Mouse (Mus musculus) embryonic facial prominence, embryonic 14.5 days (tissue): ENCODE data around the gene Nfya. TPM values are rescaled to one million over a fixed set of nuclear protein-coding genes. Genes with fewer than 3 reads are reported as not detected.
A peak's percentile ranks its signal among the peaks of the same experiment; 100 is the strongest.

Source experiments
- ATAC-seq: fragments of 200-750 bp; cut with Nextera tagmentation; 2 replicates; pipeline ENCODE4 v1.8.0; 2017; ENCODE audit warnings: low read depth, moderate number of reproducible peaks, moderate TSS enrichment
- DNase-seq: peaks from one replicate; pipeline ENCODE4 v3.0.0-alpha.2; 2015; ENCODE audit warnings: low spot score
- H3K27ac ChIP-seq: fragments of 300-500 bp; sonication (generic); replicated peaks from 2 replicates; pipeline ENCODE4 v1.5.1; 2014; ENCODE audit warnings: low read depth, mild to moderate bottlenecking, low read length, moderate library complexity
- H3K27me3 ChIP-seq: fragments of 300-500 bp; sonication (generic); replicated peaks from 2 replicates; pipeline ENCODE4 v1.6.1; 2014; ENCODE audit warnings: low read length; ENCODE audit not compliant: control insufficient read depth, insufficient read depth
- H3K36me3 ChIP-seq: fragments of 300-500 bp; sonication (generic); 2 replicates; pipeline ENCODE4 v1.6.1; 2014; ENCODE audit warnings: low read length, mixed read lengths; ENCODE audit not compliant: control insufficient read depth, insufficient read depth
- H3K4me1 ChIP-seq: fragments of 300-500 bp; sonication (generic); 2 replicates; pipeline ENCODE4 v1.6.1; 2014; ENCODE audit warnings: antibody characterized with exemption, low read length; ENCODE audit not compliant: control insufficient read depth, insufficient read depth
- H3K4me2 ChIP-seq: fragments of 300-500 bp; sonication (generic); 2 replicates; pipeline ENCODE4 v1.6.1; 2014; ENCODE audit warnings: low read depth, mild to moderate bottlenecking, low read length, moderate library complexity, mixed read lengths
- H3K4me3 ChIP-seq: fragments of 300-500 bp; sonication (generic); 2 replicates; pipeline ENCODE4 v1.5.1; 2014; ENCODE audit warnings: low read depth, mild to moderate bottlenecking, low read length
- H3K9ac ChIP-seq: fragments of 300-500 bp; sonication (generic); 2 replicates; pipeline ENCODE4 v1.6.1; 2014; ENCODE audit warnings: low read depth, mild to moderate bottlenecking, low read length, moderate library complexity, mixed read lengths
- H3K9me3 ChIP-seq: fragments of 300-500 bp; sonication (generic); 2 replicates; pipeline ENCODE4 v1.6.1; 2016; ENCODE audit warnings: low read length; ENCODE audit not compliant: control insufficient read depth
- WGBS: fragments of 180-500 bp; shearing (Covaris S2); extraction: QIAGEN DNeasy Blood & Tissue Kit; methylation state at CpG from one replicate; pipeline ENCODE4 v1.1.7; 2014; 5-methylcytosine and 5-hydroxymethylcytosine counted together
- polyA plus RNA-seq: library from polyadenylated mRNA; unstranded; fragments of >200 nt; fragmentation: Nextera tagmentation; extraction: Ambion mirVana; gene quantifications from 2 replicates; pipeline ENCODE4 v1.2.1, GENCODE M21; 2014

Nfya gene
- polyA plus RNA-seq, 1 experiment from 2014 or later = 16.2 TPM

GRCm38 (mm10) chr17:48433006-48433655 is 23.4 kb upstream of the Nfya start:
- no peak overlapping the region for H3K27ac ChIP-seq
- H3K4me3 ChIP-seq = no peak overlapping the region
- WGBS = 66% methylated on average over 20 of the region's 20 CpGs
- no peak overlapping the region for H3K4me2 ChIP-seq
- no peaks in the 10 kb centered on the region for H3K9me3 ChIP-seq
- ATAC-seq (no peak), DNase-seq (no peak)
- peaks cover 8% of the 10 kb centered on the region; the same call in 1 of the 2 replicates for H3K4me1 ChIP-seq
- no peak overlapping the region for H3K9ac ChIP-seq
- no peaks in the 10 kb centered on the region for H3K27me3 ChIP-seq
- no peaks in the 10 kb centered on the region for H3K36me3 ChIP-seq

- H3K4me3 ChIP-seq = no peak within 1 kb of the TSS
- H3K9ac ChIP-seq = no peak within 1 kb of the TSS
- peaks cover 10% of the 10 kb centered on the region; the same call in 1 of the 2 replicates for H3K4me1 ChIP-seq
- H3K9me3 ChIP-seq = no peaks in the 10 kb centered on the region
- DNase-seq = peak; percentile 57
- 53% methylated on average over 16 of the region's 16 CpGs for WGBS
- ATAC-seq = 0 out of 2 replicates have a peak, but pooled peaks have one; percentile 9
- H3K27me3 ChIP-seq = no peaks in the 10 kb centered on the region
- no peaks in the 10 kb centered on the region for H3K36me3 ChIP-seq
- no peak within 1 kb of the TSS; the same call in 1 of the 2 replicates for H3K27ac ChIP-seq
- H3K4me2 ChIP-seq = no peak within 1 kb of the TSS
These were observed 22.7 kb upstream of the Nfya start, which contains the start of gene Apobec2 for GRCm38 (mm10) chr17:48432158-48432980. TSS of gene Apobec2 (minus strand) at chr17:48432930.

GRCm38 (mm10) chr17:48431054-48431453 is 21.3 kb upstream of the Nfya start:
- 60% methylated on average over 5 of the region's 5 CpGs for WGBS
- H3K9me3 ChIP-seq = no peaks in the 10 kb centered on the region
- 0 out of 2 replicates have a peak overlapping the region, but pooled peaks have one; percentile 42 for H3K27ac ChIP-seq
- no peak overlapping the region for H3K4me2 ChIP-seq
- peaks cover 18% of the 10 kb centered on the region for H3K4me1 ChIP-seq
- no peaks in the 10 kb centered on the region for H3K36me3 ChIP-seq
- DNase-seq (peak; percentile 34), ATAC-seq (no peak)
- H3K9ac ChIP-seq = no peak overlapping the region
- no peak overlapping the region for H3K4me3 ChIP-seq
- H3K27me3 ChIP-seq = no peaks in the 10 kb centered on the region

GRCm38 (mm10) chr17:48430394-48430793 is 20.7 kb upstream of the Nfya start:
- WGBS = 18% methylated on average over 5 of the region's 5 CpGs
- no peak overlapping the region for H3K9ac ChIP-seq

DNA sequence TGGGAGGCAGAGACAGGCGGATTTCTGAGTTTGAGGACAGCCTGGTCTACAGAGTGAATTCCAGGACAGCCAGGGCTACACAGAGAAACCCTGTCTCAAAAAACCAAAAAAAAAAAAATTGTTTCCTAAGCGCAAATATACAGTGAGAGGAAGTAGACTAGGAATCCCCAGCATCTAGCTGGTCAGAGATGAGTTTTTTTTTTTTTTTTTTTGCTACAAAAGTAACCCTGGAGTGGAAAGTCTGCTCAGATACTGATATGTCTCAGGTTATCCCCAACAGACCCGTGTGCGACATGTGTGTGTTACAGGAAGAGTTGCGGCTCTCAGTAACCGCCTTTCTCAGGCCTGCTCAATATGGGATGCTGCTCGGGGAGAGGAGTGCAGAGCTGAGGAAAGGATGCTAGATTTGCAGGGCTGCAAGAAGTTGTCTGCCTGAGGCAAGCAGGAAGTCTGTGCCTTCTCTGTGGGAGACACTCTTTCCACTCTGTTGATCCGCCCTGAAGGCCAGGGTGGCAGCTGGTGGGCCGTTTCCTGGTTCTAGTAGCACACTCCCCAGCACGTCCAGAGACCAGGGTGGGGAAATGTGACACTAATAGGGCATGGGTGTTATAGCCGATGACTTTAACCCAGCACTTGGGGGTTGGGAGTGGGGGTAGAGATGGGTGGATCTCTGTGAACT is 18.3 kb upstream of the Nfya start:
- Histone ChIP-seq H3K9ac (no peak overlapping the region), H3K27ac (no peak overlapping the region; the same call in 1 of the 2 replicates)

More at GRCm38 (mm10) chr17:48430394-48430793, 20.7 kb upstream of the Nfya start:
- no peaks in the 10 kb centered on the region for H3K9me3 ChIP-seq
- ATAC-seq (peak; percentile 35; the same call in 1 of the 2 replicates), DNase-seq (peak; percentile 65)
- H3K27me3 ChIP-seq = no peaks in the 10 kb centered on the region
- H3K4me3 ChIP-seq = no peak overlapping the region
- H3K4me2 ChIP-seq = no peak overlapping the region
- H3K36me3 ChIP-seq = no peaks in the 10 kb centered on the region
- H3K27ac ChIP-seq = peak overlapping the region; percentile 42
- H3K4me1 ChIP-seq = peaks cover 19% of the 10 kb centered on the region

GRCm38 (mm10) chr17:48426991-48427750 is 17.5 kb upstream of the Nfya start:
- H3K4me1 ChIP-seq = peaks cover 19% of the 10 kb centered on the region
- H3K27me3 ChIP-seq = no peaks in the 10 kb centered on the region
- no peaks in the 10 kb centered on the region for H3K9me3 ChIP-seq
- ATAC-seq (no peak), DNase-seq (no peak)
- 48% methylated on average over 13 of the region's 13 CpGs for WGBS
- no peak overlapping the region for H3K4me2 ChIP-seq
- no peaks in the 10 kb centered on the region for H3K36me3 ChIP-seq
- no peak overlapping the region for H3K4me3 ChIP-seq
- H3K27ac ChIP-seq = no peak overlapping the region
- H3K9ac ChIP-seq = peak overlapping the region; percentile 19; the same call in 1 of the 2 replicates

More for the DNA sequence above, 18.3 kb upstream of the Nfya start:
- Histone ChIP-seq H3K4me3 (no peak overlapping the region), H3K27me3 (no peaks in the 10 kb centered on the region), H3K36me3 (no peaks in the 10 kb centered on the region), H3K9me3 (no peaks in the 10 kb centered on the region), H3K4me1 (peaks cover 19% of the 10 kb centered on the region), H3K4me2 (no peak overlapping the region)
- ATAC-seq (no peak), DNase-seq (no peak)
- WGBS = 46% methylated on average over 11 of the region's 11 CpGs

GRCm38 (mm10) chr17:48425823-48426612 is 16.3 kb upstream of the Nfya start:
- DNase-seq (peak; percentile 51), ATAC-seq (no peak; the same call in 1 of the 2 replicates)
- H3K4me1 ChIP-seq = peaks cover 19% of the 10 kb centered on the region
- H3K4me2 ChIP-seq = no peak overlapping the region
- WGBS = 32% methylated on average over 9 of the region's 9 CpGs
- no peaks in the 10 kb centered on the region for H3K27me3 ChIP-seq
- H3K9ac ChIP-seq = no peak overlapping the region
- H3K27ac ChIP-seq = no peak overlapping the region
- no peaks in the 10 kb centered on the region for H3K36me3 ChIP-seq
- H3K9me3 ChIP-seq = no peaks in the 10 kb centered on the region
- H3K4me3 ChIP-seq = no peak overlapping the region
